Mouse (Mus musculus): ENCODE results near the gene Gcm2. TPM values are rescaled to one million over a fixed set of nuclear protein-coding genes. Genes with fewer than 3 reads are reported as not detected.

Gene Gcm2
- 0.26 TPM in 1 of 2 replicates, not detected in the other for polyA plus RNA-seq (2012; rRNA removed)

GRCm38 (mm10) chr13:41110935-41111334 is at the start of gene Gcm2:
Gene Gcm2 (minus strand): TSS chr13:41111035.

DNA sequence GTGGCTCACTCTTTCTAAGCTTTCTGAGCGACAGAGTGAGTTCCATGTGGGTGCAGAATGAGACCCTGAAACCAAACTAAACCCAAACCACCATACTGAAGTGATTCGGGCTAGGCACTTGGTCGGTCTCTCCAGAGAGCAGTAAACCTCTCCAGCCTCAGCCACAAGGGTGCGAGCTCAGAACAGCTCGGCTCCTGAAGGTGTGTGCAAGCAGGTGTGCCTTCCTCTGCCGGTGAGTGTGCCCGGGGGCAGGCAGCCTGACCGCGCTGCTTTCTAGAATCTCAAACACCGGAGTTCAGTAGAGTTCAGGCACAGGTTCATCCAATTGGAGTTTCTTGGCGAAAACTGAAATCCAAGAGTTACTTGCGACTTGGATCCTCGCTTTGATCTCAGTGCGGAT is 3.1 kb upstream of the Gcm2 start, which contains the start of gene Sycp2l:
Gene Sycp2l (plus strand): TSS at position 368 of the 400 bp plus-strand sequence.

DNA sequence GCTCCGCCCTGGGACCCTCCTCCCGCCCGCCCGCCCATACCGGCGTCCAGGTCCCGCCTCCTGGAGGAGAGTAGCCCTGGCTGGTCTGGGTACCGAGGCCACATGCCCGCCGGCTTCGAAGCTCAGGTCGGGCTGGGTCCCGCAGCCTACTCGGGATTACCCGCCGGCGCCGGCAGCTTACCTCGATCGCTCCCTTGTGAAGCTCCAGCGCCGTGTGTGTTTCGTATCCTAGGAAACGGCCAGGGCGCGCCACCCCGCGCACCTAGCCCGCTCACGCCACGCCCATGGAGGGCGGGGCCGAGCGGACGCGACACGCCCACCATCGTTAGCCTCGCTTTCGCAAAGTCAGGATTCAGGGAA is 31.4 kb downstream of the Gcm2 start, which contains the start of gene Mak:
Gene Mak (minus strand): TSS at position 286 of the 360 bp plus-strand sequence.

Other genes with a start within 250 kb of the Gcm2 start
- gene Pak1ip1, start 110.0 kb downstream of the Gcm2 start, polyA plus RNA-seq (2012; rRNA removed): 71.0 and 80.8 TPM in 2 replicates
- gene Tmem14c, start 94.7 kb downstream of the Gcm2 start, polyA plus RNA-seq (2012; rRNA removed): 116 and 117 TPM in 2 replicates
- 0.67 and 0.83 TPM in 2 replicates for gene Mak, start 31.3 kb downstream of the Gcm2 start, polyA plus RNA-seq (2012; rRNA removed)
- gene Sycp2l, start 3.3 kb upstream of the Gcm2 start, polyA plus RNA-seq (2012; rRNA removed): 0.12 and 0.23 TPM in 2 replicates
- gene Elovl2, start 109.4 kb upstream of the Gcm2 start, polyA plus RNA-seq (2012; rRNA removed): 14.1 and 22.0 TPM in 2 replicates
- 6.6 and 12.7 TPM in 2 replicates for gene Smim13, start 138.8 kb upstream of the Gcm2 start, polyA plus RNA-seq (2012; rRNA removed)
- gene Gm17364, start 162.9 kb upstream of the Gcm2 start, polyA plus RNA-seq (2012; rRNA removed): not detected in 2 replicates

Measured in central nervous system, embryonic 11.5 days (tissue).